ENCODE assay signal across 8 mouse cellular contexts in the genomic region with DNA sequence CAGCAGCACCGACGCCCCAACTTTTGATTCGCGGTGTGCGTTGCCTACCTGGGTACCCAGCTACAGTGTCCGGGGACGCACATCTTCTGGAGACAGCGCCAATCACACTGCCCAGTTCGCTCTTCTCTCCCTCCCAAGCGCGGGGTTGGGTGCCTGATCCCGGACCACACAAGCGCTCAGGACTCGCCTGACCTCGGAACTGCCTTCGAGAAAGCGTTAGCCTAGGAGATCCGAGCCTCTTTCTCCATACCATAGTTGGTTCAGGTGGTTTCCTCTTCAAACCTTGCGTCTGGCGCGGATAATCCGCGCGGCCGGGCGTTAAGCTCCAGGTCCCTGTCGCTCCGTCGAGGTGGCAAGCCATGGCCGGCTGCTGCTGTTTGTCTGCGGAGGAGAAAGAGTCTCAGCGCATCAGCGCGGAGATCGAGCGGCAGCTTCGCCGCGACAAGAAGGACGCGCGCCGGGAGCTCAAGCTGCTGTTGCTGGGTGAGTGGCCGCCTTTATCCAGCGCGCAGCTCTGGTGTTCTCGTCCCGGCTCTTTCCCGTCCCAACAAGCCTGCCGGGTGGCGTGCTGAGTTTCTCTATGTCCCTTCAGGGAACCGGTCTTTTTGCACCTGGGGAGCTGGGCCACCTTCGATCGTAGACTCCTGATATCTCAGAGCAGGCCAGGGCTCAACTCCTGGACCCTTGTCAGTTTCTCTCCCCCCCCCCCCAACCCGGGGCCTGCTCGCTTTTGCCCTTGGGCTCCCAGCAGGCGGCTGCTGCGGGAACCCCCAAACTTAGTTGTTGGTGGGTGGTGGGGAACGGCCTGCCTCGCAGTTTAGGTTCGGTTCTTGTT. TPM values are rescaled to one million over a fixed set of nuclear protein-coding genes. Genes with fewer than 3 reads are reported as not detected.
DNase-seq lines count a peak whose midpoint lies in the region; ATAC-seq and TF ChIP-seq lines count a peak whose summit lies in the region.

No protein-coding gene starts in this region.

- H3K4me1 ChIP-seq in erythroblast, embryonic 14.5 days (ENCODE audit: control insufficient read depth) = peaks cover 18% of the 10 kb centered on the region
- H3K4me1 ChIP-seq in hindbrain, embryonic 14.5 days (replicated peaks; ENCODE audit: control insufficient read depth, insufficient read depth, low read length) = peaks cover 16% of the 10 kb centered on the region
- peaks cover 23% of the 10 kb centered on the region for H3K4me1 ChIP-seq in liver, embryonic 12.5 days
- peaks cover 11% of the 10 kb centered on the region; the same call in 1 of the 2 replicates for H3K4me1 ChIP-seq in midbrain, postnatal 0 days (ENCODE audit: insufficient read depth, low read length)

- H3K27ac ChIP-seq in hindbrain, embryonic 14.5 days = no peak overlapping the region
- H3K27ac ChIP-seq in liver, embryonic 12.5 days = no peak overlapping the region; the same call in 1 of the 2 replicates
- no peak overlapping the region for H3K27ac ChIP-seq in midbrain, postnatal 0 days (ENCODE audit: low read depth, low read length)

- peak overlapping the region; percentile 48 for H3K4me3 ChIP-seq in erythroblast, embryonic 14.5 days (replicated peaks)
- H3K4me3 ChIP-seq in hindbrain, embryonic 14.5 days (replicated peaks; ENCODE audit: low read length) = peak overlapping the region; percentile 37
- H3K4me3 ChIP-seq in liver, embryonic 12.5 days = peak overlapping the region; percentile 51
- peak overlapping the region; percentile 40 for H3K4me3 ChIP-seq in midbrain, postnatal 0 days (ENCODE audit: low read depth, low read length)

- intact Hi-C loops in gastrocnemius, postnatal 36 days (cut with DNase I) = loop anchor here (10.0 kb wide), 1 partner anchor 158 kb away; no protein-coding TSS in a partner anchor

- 0 out of 2 replicates have a peak, but pooled peaks have one; percentile 19 for ATAC-seq in hindbrain, embryonic 14.5 days (ENCODE audit: low FRiP score)
- peak; percentile 22; the same call in 1 of the 2 replicates for ATAC-seq in liver, embryonic 12.5 days
- ATAC-seq in midbrain, postnatal 0 days (ENCODE audit: low FRiP score) = peak; percentile 47; the same call in 1 of the 2 replicates

- H3K9ac ChIP-seq in hindbrain, embryonic 14.5 days = peak overlapping the region; percentile 21; the same call in 1 of the 2 replicates
- H3K9ac ChIP-seq in liver, embryonic 12.5 days = peak overlapping the region; percentile 42
- H3K9ac ChIP-seq in midbrain, postnatal 0 days (replicated peaks; ENCODE audit: low read length, poor library complexity, severe bottlenecking) = no peak overlapping the region; the same call in 1 of the 2 replicates

- no peak for TF ChIP-seq CTCF in midbrain, postnatal 0 days (IDR thresholded peaks at IDR 0.05)

- WGBS in hindbrain, embryonic 14.5 days = 2% methylated on average over 61 of the region's 61 CpGs
- 5% methylated on average over 61 of the region's 61 CpGs for WGBS in liver, embryonic 12.5 days (ENCODE audit: insufficient replicate concordance)
- WGBS in midbrain, postnatal 0 days = 3% methylated on average over 61 of the region's 61 CpGs

- H3K36me3 ChIP-seq in erythroblast, embryonic 14.5 days (ENCODE audit: control insufficient read depth) = no peaks in the 10 kb centered on the region
- no peaks in the 10 kb centered on the region for H3K36me3 ChIP-seq in hindbrain, embryonic 14.5 days (replicated peaks; ENCODE audit: control insufficient read depth, insufficient read depth)
- no peaks in the 10 kb centered on the region for H3K36me3 ChIP-seq in liver, embryonic 12.5 days
- no peaks in the 10 kb centered on the region for H3K36me3 ChIP-seq in midbrain, postnatal 0 days (ENCODE audit: insufficient read depth, low read length)

- H3K9me3 ChIP-seq in erythroblast, embryonic 14.5 days (ENCODE audit: control insufficient read depth, low read length) = no peaks in the 10 kb centered on the region
- no peaks in the 10 kb centered on the region for H3K9me3 ChIP-seq in hindbrain, embryonic 14.5 days (ENCODE audit: control insufficient read depth, low read length)
- H3K9me3 ChIP-seq in liver, embryonic 12.5 days (replicated peaks) = no peaks in the 10 kb centered on the region
- H3K9me3 ChIP-seq in midbrain, postnatal 0 days (ENCODE audit: low read length) = no peaks in the 10 kb centered on the region

- peak overlapping the region; percentile 75 for H3K4me2 ChIP-seq in hindbrain, embryonic 14.5 days (replicated peaks)
- H3K4me2 ChIP-seq in liver, embryonic 12.5 days = peak overlapping the region; percentile 79
- H3K4me2 ChIP-seq in midbrain, postnatal 0 days (ENCODE audit: low read depth, low read length, poor library complexity, severe bottlenecking) = peak overlapping the region; percentile 64

- DNase-seq in gastrocnemius, postnatal 10 days = peak; percentile 29
- no peak for DNase-seq in gastrocnemius, postnatal 36 days
- DNase-seq in R1 (ENCODE audit: low read depth, low spot score) = peak; percentile 43
- peak; percentile 29 for DNase-seq in hindbrain, embryonic 14.5 days (ENCODE audit: low spot score)
- peak; percentile 33 for DNase-seq in midbrain, postnatal 0 days (ENCODE audit: low spot score)
- DNase-seq in natural killer cell, adult 2 months (ENCODE audit: low spot score in 2 of 2) = no peak

- H3K27me3 ChIP-seq in erythroblast, embryonic 14.5 days (ENCODE audit: control insufficient read depth) = peaks cover 25% of the 10 kb centered on the region
- peaks cover 40% of the 10 kb centered on the region for H3K27me3 ChIP-seq in hindbrain, embryonic 14.5 days (ENCODE audit: control insufficient read depth, insufficient read depth, low read length)
- H3K27me3 ChIP-seq in liver, embryonic 12.5 days (replicated peaks) = peaks cover 41% of the 10 kb centered on the region
- peaks cover 31% of the 10 kb centered on the region for H3K27me3 ChIP-seq in midbrain, postnatal 0 days (ENCODE audit: insufficient read depth, low read length)

RNA-seq across cellular contexts. Expression of gene Gna14, which starts 1.0 kb away (rescaled TPM):
- total RNA-seq in gastrocnemius, postnatal 10 days (2021) = 1 to 10 TPM in 1 of 2 experiments, under 1 TPM in 1; 0.84 to 1.1 TPM
- under 1 TPM; 0.46 to 0.91 TPM for total RNA-seq in gastrocnemius, postnatal 36 days (2021)
- polyA plus RNA-seq in erythroblast, embryonic 14.5 days (2012) = not detected in 2 replicates
- polyA plus RNA-seq in hindbrain, embryonic 14.5 days (2014; fragmentation: Nextera tagmentation; extraction: Ambion mirVana) = 0.78 and 1.2 TPM in 2 replicates
- polyA plus RNA-seq in liver, embryonic 12.5 days (2016; fragmentation: Nextera tagmentation; extraction: Ambion mirVana) = 1.6 and 1.7 TPM in 2 replicates
- total RNA-seq in midbrain, postnatal 0 days (2014; rRNA removed) = 0.57 and 0.93 TPM in 2 replicates
- 0.43 and 0.60 TPM in 2 replicates for polyA plus RNA-seq in midbrain, postnatal 0 days (2015; fragmentation: Nextera tagmentation; extraction: Ambion mirVana)

Comparison
In these comparisons a context has a peak if more than half of its experiments do, and no peak if none do; other contexts are left out.
1. DNase-seq: peak in gastrocnemius, postnatal 10 days (single experiment), R1 (single experiment), hindbrain, embryonic 14.5 days (single experiment) and midbrain, postnatal 0 days (single experiment); none in gastrocnemius, postnatal 36 days (0 of 2) and natural killer cell, adult 2 months (0 of 2).
2. Peak in every context shown above with its lines, with median percentiles within 50 percentile points of each other: H3K4me3 ChIP-seq, ATAC-seq and H3K4me2 ChIP-seq.